Mouse (Mus musculus) fat pad, adult 2 months (tissue): ENCODE data around the gene Pard6a.

Source experiments
- DNase-seq: peaks from one replicate; pipeline ENCODE4 v3.0.0-alpha.2; 2011; ENCODE audit warnings: low read depth, low spot score; ENCODE audit errors: extremely low read depth

Pard6a gene

DNA sequence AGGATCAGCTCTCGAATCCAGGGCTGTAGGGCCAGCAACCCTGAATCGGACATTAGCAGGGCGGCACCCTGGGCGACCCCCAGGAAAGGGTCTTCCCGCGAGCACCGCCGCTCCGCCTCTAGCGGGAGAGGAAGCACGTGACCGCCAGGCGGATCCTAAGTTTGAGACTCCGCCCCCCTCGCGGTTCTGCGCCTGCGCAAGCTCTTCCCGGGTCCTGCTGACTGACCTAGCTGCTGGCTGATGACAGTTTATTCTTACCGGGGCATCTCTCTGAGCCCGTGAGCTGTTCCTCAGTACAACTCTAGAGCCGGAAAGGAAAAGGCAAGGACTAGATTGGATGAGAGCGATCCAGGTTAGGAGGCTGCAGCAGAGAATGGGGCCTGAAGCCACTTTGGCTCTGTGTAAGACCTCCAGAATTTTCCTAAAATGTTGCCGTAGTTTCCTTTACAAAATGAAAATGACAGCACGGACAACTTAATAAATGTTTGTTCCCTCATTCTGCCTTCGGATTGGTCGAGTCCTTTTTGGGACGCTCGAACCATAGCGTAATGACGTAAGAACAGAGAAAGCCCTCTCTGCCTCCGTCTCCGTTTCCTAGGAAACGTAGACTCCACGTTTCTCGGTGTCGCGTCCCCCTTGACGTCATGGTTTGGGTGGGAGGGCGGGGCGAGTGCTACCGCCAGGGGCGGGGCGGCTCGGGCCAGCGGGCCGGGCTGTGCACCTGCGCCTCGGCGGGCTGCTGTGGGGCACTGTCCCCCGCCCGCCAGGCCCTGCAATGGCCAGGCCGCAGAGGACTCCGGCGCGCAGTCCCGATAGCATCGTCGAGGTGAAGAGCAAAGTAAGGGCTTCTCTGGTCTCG, at the start of gene Pard6a, which contains the start of gene Acd:
Gene Pard6a (plus strand): TSS at position 183 of the 859 bp plus-strand sequence.
Gene Acd (minus strand): TSS at position 137 of the 859 bp plus-strand sequence.
- no peak for DNase-seq

DNA sequence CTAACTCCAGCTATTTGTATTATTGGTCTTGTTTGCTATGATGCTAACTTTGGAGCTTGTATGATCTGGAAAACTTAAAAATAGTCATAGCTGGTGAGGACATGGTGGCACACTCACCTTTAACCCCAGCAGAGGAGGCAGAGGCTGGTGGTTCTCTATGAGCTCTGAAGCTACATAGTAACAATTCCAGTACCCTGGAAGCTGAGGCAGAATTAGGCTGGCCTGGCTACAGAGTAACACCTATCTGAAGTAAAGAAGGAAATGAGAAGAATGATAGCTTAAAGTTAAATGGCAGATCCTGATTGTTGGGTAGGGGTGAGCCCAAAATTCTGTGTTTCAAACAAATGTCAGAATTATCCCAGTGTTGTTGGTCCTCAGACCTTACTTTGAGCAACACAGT, 43.3 kb upstream of the Pard6a start:
- no peak for DNase-seq

DNA sequence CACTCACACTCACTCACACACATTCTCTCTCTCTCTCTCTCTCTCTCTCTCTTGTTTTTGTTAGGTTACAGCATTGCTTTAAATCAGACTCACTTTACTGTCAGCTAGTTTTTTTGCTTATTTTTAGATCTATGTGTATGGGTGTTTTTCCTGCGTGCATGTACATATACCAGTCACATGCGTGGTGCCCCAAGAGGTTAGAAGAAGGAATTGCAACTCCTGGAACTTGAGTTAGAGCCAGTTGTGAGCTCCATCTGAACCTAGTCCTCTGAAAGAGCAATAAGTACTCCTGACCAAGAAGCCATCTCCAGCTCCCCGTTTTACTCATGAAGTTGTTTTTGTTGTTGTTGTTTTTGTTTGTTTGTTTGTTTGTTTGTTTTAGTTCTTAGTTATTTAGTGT, 39.8 kb upstream of the Pard6a start:
- no peak for DNase-seq

DNA sequence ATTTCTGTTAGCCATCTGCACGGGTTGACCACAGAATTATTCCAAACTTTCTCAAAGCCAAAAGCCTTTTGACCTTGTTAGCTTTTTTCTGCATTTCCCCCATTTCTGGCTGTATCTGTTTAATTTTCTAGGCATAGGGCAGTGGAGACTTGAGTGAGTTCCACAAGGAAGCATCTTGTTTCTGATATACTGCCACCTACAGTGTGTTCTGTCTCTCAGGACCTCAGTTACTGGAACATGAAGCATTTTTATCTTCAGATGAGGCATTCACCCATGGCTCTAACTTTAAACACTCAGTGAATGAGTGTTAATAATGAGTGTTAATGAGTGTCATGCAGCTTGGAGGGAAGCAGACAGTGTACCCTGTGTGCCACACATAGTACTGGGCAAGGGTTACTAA, 23.1 kb upstream of the Pard6a start:
- DNase-seq, result no peak

DNA sequence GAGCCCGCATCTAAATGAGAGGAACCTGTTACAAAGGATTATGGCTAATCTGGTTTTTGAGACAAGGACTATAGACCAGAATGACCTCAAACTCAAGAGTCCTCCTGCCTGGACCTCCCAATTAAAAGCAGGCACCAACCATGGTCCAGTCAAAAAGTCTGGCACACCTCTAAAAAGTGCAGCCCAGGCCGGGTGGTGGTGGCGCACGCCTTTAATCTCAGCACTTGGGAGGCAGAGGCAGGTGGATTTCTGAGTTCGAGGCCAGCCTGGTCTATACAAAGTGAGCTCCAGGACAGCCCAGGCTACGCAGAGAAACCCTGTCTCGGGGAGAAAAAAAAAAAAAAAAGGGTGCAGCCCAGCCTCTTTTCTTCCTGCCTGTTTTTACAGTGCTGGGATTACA, 15.6 kb upstream of the Pard6a start:
- no peak for DNase-seq

DNA sequence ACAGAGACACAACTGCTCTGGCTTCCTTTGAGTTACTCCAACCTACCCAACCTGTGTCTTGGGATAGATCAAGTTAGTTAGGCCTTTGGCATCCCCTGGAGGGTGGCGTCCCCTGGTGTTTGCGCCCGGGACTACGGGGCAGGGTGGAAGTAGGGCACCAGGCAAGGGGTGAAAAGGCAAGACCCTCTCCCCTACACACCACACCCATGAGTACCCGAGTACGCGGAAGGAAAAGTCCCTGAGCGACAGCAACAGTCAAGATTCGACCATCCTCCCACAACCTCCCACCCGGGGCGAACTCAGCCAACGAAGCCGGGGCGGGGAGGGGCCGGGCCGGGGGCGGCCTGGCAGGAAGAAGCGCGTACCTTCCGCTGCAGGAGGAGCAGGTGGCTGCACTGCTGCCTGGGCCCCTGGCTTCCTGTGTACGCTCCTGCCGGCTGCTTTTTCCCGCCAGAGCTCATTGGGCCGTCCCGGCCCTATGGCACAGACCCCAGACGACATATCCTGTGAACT, 15.1 kb upstream of the Pard6a start, which contains the start of gene Carmil2:
Gene Carmil2 (plus strand): TSS at position 479 of the 513 bp plus-strand sequence.
- DNase-seq, result no peak

DNA sequence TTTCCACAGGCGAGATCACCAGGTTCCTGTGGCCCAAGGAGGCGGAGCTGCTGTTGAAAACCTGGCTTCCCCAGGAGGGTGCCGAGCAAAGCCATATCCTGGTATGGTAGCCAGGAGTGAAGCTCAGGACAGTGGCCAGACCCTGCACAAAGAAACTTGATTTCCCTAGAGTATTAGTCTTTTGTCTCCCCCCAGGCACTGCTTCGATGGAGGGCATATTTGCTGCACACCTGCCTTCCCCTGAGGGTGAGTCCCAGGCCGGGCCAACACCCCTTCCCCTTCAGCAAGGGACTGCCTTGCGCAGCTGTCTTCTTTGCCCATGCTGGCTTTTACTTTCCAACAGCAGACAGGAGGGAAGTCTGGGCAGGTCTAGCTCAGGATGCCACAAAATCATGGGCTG, 14.4 kb upstream of the Pard6a start:
- DNase-seq, result no peak

DNA sequence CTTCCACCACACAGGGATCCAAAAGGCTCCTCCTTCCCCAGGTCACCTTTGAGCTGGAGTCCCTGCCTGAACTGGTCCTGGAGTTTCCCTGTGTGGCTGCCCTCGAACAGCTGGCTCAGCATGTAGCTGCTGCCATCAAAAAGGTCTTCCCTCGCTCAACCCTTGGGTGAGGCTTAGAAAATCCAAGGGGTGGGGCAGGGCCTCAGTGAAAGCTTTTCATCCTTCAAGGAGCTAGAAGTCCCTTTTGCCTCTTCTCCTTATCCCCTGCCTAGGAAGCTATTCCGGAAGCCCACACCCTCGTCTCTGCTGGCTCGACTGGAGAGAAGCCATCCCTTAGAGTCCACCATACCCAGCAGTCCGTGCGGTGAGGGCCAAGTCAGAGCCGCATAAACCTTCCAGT, 13.4 kb upstream of the Pard6a start:
- no peak for DNase-seq

GRCm38 (mm10) chr8:105688242-105688752, 12.7 kb upstream of the Pard6a start:
- no peak for DNase-seq

DNA sequence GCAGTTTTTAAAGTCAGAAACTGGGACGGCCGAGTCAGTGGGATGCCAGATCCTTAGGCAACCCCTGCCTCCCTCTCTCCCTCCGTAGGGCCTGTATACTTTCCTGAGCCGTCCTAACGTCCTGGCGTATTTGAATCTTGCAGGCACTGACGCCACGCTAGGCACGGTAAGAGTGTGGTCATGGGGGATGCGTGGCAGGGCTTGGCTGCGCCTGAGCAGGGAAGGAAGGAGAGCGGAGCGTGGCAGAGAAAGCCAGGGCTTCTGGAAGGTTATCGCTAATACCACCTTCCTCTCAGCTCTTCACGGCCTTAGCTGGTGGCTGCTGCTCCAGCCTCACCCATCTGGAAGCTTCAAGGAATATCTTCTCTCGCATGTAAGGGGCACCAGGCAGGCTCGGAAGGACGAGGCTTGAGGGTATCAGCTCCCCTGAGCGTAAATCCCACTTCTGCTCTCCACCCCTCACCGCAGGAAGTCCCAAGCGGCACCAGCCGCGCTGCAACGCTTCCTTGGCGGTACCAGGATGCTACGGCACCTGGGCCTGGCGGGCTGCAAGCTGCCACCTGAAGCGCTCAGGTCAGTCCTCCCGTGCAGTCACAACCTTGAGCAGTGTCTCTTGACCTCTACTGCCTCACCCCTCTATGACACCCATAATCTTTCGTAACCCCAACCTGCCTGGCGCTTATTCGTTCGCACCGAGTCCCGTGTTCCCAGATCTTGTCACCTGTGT, 11.5 kb upstream of the Pard6a start:
- DNase-seq, result no peak

- DNase-seq, result no peak
These were observed 11.0 kb upstream of the Pard6a start for GRCm38 (mm10) chr8:105689983-105690360.

GRCm38 (mm10) chr8:105690978-105691377, 10.0 kb upstream of the Pard6a start:
- no peak for DNase-seq

- no peak for DNase-seq
These were observed 8.3 kb upstream of the Pard6a start for GRCm38 (mm10) chr8:105692449-105693182.

GRCm38 (mm10) chr8:105693648-105694047, 7.3 kb upstream of the Pard6a start:
- no peak for DNase-seq

DNA sequence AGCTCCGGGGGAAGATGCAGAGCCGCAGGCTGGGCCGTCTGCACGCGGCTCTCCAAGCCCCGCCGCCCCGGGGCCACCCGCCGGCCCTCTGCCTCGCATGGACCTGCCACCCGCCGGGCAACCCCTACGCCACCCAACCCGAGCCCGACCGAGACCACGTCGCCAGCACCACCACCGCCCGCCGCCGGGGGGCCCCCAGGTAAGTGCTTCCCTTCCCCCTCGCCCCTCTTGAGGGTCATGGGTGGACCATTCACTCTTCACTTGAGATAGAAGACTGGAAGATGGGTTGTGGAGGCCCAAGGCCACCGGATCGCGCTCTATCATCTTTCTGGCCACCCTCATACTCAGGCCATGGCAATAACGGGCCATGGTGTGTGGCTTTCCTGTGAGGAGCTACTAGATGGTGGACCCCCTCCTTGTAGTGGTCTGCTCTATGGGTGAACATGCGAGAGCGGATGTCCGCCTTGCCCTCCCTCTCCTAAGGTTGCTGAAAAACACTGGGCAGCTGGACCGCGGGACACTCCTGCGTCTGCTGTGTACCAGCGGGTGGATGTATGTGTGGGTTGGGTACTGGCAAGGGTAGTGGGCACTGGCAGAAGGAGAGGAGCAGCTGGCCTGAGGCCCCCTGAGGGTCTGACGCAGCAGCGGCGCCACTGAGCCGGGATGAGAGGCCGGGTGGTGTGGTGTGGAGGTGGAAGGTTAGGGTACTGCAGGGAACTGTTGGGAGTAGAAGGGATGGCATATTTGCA, 6.7 kb upstream of the Pard6a start:
- DNase-seq, result no peak

DNA sequence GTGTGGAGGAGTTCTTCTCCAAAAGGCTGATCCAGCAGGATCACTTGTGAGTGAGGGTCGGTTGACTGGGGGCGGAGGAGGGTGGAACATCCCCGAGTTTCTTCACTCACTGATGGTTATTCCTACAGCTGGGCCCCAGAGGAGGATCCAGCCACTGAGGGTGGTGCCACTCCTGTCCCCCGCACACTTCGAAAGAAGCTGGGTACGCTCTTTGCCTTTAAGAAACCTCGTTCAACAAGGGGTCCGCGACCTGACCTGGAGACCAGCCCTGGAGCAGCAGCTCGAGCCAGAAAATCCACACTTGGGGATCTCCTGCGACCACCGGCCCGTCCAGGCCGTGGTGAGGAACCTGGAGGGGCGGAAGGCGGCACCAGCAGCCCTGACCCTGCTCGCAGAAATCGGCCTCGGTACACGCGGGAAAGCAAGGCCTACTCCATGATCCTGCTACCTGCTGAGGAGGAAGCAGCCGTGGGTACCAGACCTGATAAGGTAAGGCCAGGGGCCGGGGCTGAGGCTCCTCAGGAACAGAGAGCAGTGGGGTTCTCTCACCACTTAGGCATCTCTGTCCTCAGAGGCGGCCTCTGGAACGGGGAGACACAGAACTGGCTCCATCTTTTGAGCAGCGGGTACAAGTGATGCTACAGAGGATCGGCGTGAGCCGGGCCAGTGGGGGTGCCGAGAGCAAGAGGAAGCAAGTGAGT, 5.7 kb upstream of the Pard6a start:
- no peak for DNase-seq

DNA sequence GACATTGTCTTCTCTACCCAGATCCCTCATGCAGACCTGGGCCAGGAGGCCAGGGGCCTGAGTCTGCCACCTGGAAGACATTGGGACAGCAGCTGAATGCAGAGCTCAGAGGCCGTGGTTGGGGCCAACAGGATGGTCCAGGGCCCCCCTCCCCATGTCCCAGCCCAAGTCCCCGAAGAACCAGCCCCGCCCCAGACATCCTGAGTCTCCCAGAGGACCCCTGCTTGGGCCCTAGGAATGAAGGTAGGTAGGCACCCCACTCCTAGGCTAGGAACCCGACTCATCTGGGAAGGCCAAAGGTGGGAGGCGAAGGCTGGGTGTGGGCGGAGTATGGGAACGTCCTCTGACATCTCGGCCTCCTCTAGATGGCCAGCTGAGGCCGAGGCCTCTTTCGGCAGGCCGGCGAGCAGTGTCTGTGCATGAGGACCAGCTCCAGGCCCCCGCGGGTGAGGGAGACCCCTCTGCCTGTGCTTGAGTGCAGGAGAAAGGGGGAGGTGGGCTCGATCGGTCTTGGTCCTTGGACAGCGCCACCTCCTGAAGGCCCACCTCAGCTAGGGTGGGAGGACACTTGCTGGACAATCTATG, 3.7 kb upstream of the Pard6a start:
- no peak for DNase-seq

DNA sequence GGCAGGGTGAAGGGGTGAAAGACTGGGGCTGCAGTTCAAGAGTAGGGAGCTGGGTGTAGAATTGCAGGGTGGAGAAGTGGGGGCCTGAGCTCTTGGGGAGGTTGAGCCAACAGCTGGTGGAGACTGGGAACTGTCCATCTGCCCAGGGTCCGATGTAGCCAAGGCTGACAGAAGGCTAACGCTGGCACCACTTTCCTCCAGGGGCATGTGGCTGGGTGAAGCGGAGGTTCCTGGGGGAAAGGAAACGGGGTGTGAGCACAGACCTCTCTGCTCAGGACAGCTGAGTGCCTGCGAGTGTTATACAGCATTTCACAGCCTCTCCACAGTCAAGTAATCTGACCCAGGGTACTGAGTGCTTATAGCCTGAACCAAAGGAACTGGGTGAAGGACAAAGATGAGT, 2.2 kb upstream of the Pard6a start:
- DNase-seq, result no peak

GRCm38 (mm10) chr8:105699488-105700215, 1.3 kb upstream of the Pard6a start:
- DNase-seq, result no peak
